Mouse (Mus musculus) olfactory bulb, adult 2 months (tissue): ENCODE data around the gene Zmat5. TPM values are rescaled to one million over a fixed set of nuclear protein-coding genes. Genes with fewer than 3 reads are reported as not detected.

Experiments
- H3K27ac ChIP-seq: fragments of 200-500 bp; 2 replicates; pipeline ENCODE4 v1.5.1; 2012; ENCODE audit warnings: low read depth, low read length; ENCODE audit not compliant: insufficient read depth
- H3K4me1 ChIP-seq: fragments of 200-500 bp; 2 replicates; pipeline ENCODE4 v1.6.1; 2012; ENCODE audit warnings: low read length; ENCODE audit not compliant: control insufficient read depth, insufficient read depth
- H3K4me3 ChIP-seq: fragments of 200-500 bp; 2 replicates; pipeline ENCODE4 v1.5.1; 2012; ENCODE audit warnings: mild to moderate bottlenecking, low read depth, low read length, moderate library complexity; ENCODE audit not compliant: insufficient read depth
- CTCF ChIP-seq: fragments of 200-500 bp; IDR thresholded peaks from 2 replicates; pipeline ENCODE4 v1.5.1; 2012; ENCODE audit warnings: low read depth, mild to moderate bottlenecking, low read length, moderate library complexity; ENCODE audit not compliant: insufficient read depth
- POLR2A ChIP-seq: fragments of 200-500 bp; IDR thresholded peaks from 2 replicates; pipeline ENCODE4 v1.6.1; 2012; ENCODE audit warnings: mild to moderate bottlenecking, low read depth, low read length, moderate library complexity; ENCODE audit not compliant: insufficient read depth
- WGBS: fragments of 180-500 bp; shearing (Covaris S2); methylation state at CpG from one replicate; pipeline ENCODE4 v1.1.7; 2018; 5-methylcytosine and 5-hydroxymethylcytosine counted together
- polyA plus RNA-seq: library from polyadenylated mRNA; stranded (reverse); fragments of >200 nt; gene quantifications from 2 replicates; pipeline ENCODE4 v1.2.4, GENCODE M21; 2012; ENCODE audit warnings: low replicate concordance; ENCODE audit not compliant: missing spikeins, insufficient read depth, insufficient read length

The Zmat5 gene
- polyA plus RNA-seq, 1 experiment, result not detected

DNA sequence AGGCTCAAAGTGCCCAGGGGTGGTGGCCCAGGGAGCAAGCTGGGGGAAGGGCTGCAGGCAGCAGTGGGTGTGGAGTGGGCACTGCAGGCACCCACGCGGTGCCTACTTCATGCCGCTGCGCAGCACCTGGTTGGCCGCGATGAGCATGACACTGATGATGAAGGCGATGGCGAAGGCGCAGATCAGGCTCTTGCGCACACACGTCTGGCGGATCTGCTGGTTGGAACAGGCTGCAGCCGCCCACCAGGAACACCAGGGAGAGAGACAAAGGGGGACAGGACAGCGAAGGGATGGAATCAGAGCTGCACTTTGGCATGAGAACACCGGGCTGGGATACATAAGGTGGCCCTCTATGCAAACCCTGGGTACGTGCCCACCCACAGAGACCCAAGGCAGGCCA, 34.2 kb downstream of the Zmat5 start:
- H3K27ac ChIP-seq, result no peak overlapping the region
- H3K4me3 ChIP-seq, result no peak overlapping the region
- WGBS, result 95% methylated on average over 16 of the region's 16 CpGs
- TF ChIP-seq CTCF (no peak), POLR2A (no peak)
- peaks cover 9% of the 10 kb centered on the region; the same call in 1 of the 2 replicates for H3K4me1 ChIP-seq

DNA sequence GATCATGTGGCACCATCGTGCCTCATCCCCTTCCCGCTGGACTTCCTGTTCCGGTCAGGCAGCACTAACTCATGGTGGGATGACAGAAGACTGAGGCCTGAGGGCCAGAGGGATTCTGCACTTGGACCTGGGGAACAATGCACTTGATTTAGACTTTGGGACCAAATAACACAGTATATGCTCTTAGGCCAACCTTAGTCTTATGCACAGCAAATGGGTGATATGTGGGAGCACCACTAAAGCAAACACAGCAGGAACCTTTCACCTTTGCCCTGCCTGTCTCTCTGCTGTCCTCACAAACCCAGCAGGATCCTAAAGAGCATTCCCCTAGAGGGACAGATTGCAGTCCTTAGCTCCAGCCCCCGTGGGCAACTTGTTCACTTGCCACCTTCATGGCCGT, 36.3 kb downstream of the Zmat5 start:
- Histone ChIP-seq H3K4me3 (no peak overlapping the region), H3K27ac (no peak overlapping the region), H3K4me1 (peaks cover 11% of the 10 kb centered on the region; the same call in 1 of the 2 replicates)
- TF ChIP-seq CTCF (no peak), POLR2A (no peak)
- whole genome bisulfite sequencing, result 84% methylated on average over 5 of the region's 5 CpGs

DNA sequence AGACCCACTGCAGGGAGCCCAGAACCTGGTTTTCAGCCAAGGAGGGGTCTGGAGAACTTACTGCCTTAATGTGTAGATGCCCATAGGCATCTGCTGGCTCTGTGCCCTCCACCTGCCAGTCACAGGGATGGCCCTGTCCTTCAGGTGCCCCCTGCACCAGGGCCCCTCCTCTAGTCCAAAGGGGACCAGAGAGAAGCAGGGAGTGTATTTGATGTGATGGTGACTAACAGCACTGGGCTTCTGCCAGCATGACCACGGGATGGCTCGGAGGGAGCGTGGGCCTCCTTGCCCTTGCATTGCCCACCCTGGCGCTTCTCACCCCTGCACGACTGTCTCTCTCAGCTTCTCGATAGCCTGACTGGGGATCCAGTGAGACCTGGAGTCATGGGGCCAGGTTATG, 40.2 kb downstream of the Zmat5 start:
- Histone ChIP-seq H3K27ac (no peak overlapping the region), H3K4me1 (peaks cover 15% of the 10 kb centered on the region), H3K4me3 (no peak overlapping the region)
- no peak for TF ChIP-seq POLR2A
- TF ChIP-seq CTCF, result no peak
- WGBS, result 70% methylated on average over 6 of the region's 6 CpGs

DNA sequence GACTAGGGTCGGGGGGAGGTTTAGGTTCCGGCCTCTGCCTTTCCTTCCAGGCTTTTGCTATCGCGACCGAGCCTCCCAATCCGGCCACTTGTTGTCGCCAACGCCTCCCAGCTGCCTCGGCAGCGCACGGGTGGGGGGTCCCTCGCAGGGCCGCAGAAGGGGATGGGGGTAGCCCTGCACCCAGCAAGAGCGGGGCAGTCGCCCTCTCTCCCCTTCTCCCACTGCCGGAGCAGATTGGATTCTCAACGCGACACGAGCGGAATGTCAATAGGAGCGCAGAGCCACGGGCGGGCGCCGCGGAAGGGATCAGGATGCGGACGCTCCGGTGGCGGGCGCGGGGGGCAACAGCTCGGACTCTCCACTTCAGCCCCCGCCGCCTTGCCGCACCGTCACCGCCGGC, 41.5 kb downstream of the Zmat5 start:
- Histone ChIP-seq H3K4me3 (peak overlapping the region; percentile 54), H3K4me1 (peaks cover 14% of the 10 kb centered on the region), H3K27ac (no peak overlapping the region)
- 1% methylated on average over 39 of the region's 39 CpGs for WGBS
- TF ChIP-seq POLR2A, result no peak
- TF ChIP-seq CTCF, result no peak

DNA sequence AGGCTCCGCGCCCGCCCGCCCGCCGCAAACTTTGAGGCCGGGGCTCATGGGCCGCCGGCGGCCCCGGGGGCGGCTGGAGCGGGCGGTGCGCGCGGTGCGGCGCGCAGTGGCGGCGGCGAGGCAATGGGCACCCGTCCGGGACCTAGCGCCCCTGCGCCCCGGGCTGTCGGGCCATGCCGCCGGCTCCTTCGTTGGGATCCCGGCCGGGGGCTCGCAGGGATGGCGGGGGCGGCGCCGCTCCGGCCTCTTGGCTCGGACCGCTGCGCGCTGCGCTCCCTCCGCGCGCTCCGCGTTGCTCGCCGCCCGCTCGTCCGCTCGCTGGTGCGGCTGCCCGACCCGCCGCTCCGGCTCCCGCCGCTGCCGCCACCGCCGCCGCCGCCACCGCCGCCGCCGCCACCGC, 42.3 kb downstream of the Zmat5 start, which contains the start of gene Cabp7:
TSS of gene Cabp7 (minus strand) at position 46 of the 400 bp plus-strand sequence.
- no peak within 1 kb of the TSS for H3K27ac ChIP-seq
- 5% methylated on average over 62 of the region's 73 CpGs for WGBS

DNA sequence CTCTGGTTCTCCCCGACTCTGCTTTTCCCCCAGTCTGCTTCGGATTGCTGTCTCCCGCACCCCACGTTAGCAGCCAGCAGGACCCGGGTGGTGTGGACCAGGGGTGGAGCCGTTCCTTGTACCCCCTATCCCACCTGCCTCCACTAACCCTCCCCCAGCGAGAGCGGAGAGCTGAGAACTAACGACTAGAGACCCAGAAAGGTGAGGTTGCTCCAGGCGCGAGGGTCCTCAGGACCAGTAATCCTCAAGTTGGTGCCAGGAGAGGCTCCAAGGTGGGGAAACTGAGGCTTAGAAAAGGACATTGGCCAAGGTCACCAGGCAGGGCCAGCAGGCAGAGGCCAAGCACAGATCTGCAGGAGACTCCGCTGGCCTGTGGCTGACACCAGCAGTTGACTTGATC, 42.8 kb downstream of the Zmat5 start:
- Histone ChIP-seq H3K27ac (no peak overlapping the region), H3K4me3 (peak overlapping the region; percentile 15; the same call in 1 of the 2 replicates), H3K4me1 (peaks cover 14% of the 10 kb centered on the region)
- 8% methylated on average over 12 of the region's 12 CpGs for WGBS
- TF ChIP-seq POLR2A (no peak), CTCF (no peak)

More for the DNA sequence above, 42.3 kb downstream of the Zmat5 start, which contains the start of gene Cabp7:
- no peak for TF ChIP-seq POLR2A
- TF ChIP-seq CTCF, result no peak
- peak within 1 kb of the TSS; percentile 54 for H3K4me3 ChIP-seq
- H3K4me1 ChIP-seq, result peaks cover 14% of the 10 kb centered on the region

DNA sequence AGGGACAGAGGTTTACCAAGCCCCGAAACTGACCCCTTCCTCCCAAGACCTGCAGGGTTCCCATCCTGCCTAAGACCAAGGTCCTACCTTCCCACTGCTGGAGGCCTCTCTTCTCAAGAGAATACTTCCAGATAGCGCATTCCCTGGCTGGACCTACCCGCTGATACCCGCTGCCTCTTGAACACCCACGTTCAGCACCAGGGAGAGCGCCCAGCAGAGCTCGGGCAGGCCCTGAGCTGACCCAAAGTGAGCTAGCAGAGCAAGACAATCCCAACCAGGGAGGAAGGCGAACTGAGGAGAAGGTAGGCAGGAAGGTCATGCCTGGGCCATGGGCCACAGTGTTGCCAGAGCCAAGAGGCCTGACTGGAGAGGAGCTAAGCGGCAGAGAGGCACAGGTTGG, 45.8 kb downstream of the Zmat5 start:
- Histone ChIP-seq H3K4me3 (no peak overlapping the region), H3K4me1 (peaks cover 14% of the 10 kb centered on the region), H3K27ac (no peak overlapping the region)
- WGBS, result 69% methylated on average over 9 of the region's 9 CpGs
- no peak for TF ChIP-seq POLR2A
- no peak for TF ChIP-seq CTCF

DNA sequence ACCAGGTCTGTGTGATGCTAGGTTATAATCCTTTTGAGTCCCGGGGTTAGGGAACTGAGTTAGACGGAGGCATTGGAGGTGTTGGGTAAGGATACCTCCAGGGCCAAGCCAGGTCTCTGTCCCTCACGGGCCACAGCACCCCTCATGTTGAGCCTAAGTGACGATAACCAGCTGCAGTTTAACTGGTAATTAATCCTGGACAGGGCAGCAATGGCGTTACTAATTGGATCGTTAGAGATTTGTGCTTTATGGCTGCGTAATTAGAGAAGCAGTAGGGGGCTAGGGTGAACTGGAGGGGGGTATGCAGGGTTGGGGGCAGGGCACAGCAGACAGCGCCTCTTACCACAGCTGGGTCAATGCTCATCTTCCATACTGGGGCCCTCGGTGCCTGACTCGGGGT, 48.4 kb downstream of the Zmat5 start:
- WGBS, result 39% methylated on average over 10 of the region's 10 CpGs
- Histone ChIP-seq H3K4me3 (no peak overlapping the region), H3K27ac (no peak overlapping the region), H3K4me1 (peaks cover 4% of the 10 kb centered on the region; the same call in 1 of the 2 replicates)
- no peak for TF ChIP-seq POLR2A
- no peak for TF ChIP-seq CTCF

DNA sequence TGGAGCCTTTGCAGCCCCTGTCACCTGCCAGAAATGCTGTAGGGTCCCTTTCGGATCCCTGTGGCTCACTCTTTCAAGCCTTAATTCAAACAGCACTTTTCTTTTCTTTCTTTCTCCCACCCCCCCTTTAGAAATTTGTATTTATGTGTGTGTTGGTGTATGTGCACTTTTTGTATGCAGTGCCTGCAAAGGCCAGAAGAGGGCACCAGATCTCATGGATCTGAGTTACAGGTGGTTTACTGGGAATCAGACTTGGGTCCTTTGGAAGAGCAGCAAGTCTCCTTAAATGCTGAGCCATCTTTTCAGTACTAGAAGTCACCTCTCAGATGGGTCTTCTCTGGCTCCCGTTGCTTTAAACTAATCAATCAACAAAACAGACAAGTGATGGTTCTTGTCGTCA, 49.6 kb downstream of the Zmat5 start:
- no peak overlapping the region for H3K27ac ChIP-seq
- peaks cover 4% of the 10 kb centered on the region; the same call in 1 of the 2 replicates for H3K4me1 ChIP-seq
- H3K4me3 ChIP-seq, result no peak overlapping the region
- 93% methylated on average over 3 of the region's 3 CpGs for WGBS
- TF ChIP-seq POLR2A (no peak), CTCF (no peak)

DNA sequence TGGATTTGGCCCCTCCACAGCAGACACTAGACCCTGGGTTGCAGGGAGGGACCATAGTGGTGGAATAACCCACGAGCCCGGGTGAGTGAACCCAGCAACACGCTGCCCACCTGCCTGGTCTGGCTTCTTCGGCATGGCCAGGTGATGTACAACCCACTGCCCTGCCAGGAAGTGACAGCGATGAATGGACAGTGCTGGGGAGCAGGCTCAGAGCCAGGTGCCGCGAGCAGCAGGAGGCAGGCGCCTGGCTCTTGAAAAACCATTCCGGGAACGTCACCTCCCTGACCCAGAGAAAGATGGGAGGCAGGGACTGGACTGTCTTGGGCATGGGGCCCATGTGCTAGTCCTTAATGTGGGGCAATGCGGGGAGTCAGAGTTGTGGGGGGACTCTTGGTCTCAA, 50.4 kb downstream of the Zmat5 start:
- Histone ChIP-seq H3K27ac (no peak overlapping the region), H3K4me1 (peaks cover 4% of the 10 kb centered on the region; the same call in 1 of the 2 replicates), H3K4me3 (no peak overlapping the region)
- no peak for TF ChIP-seq CTCF
- no peak for TF ChIP-seq POLR2A
- 83% methylated on average over 11 of the region's 11 CpGs for WGBS

DNA sequence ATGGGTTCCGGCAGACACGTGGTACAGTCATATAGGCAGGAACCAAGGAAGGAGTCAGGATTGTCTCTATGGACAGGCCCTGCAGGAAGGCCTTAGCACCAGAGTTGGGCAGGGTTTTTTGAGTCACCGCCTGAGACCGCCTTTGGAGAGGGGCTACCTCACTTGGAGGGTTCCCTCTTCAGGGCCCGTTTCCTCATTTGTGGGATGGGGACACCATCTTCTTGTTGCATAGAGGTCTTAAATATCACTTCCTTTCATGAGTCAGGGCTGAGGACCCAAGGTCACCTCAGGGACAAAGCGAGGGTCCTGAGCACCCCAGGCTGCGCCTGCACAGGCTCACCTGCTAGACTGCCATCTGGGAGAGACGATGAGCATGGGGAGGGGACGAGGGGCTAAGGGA, 52.0 kb downstream of the Zmat5 start:
- H3K4me3 ChIP-seq, result no peak overlapping the region
- no peak overlapping the region for H3K27ac ChIP-seq
- H3K4me1 ChIP-seq, result peaks cover 12% of the 10 kb centered on the region
- TF ChIP-seq POLR2A, result no peak
- TF ChIP-seq CTCF, result no peak
- WGBS, result 92% methylated on average over 9 of the region's 9 CpGs
